Mouse (Mus musculus) small intestine, adult 2 months (tissue): ENCODE data around the gene Cpn1.

Experiments used
- CTCF ChIP-seq: fragments of 200-500 bp; IDR thresholded peaks from 2 replicates; pipeline ENCODE4 v1.5.1; 2012; ENCODE audit warnings: low read depth, mild to moderate bottlenecking, control low read depth, inconsistent platforms, low read length, moderate library complexity, mixed read lengths; ENCODE audit not compliant: insufficient replicate concordance, insufficient read length; ENCODE audit errors: extremely low read depth
- POLR2A ChIP-seq: fragments of 200-500 bp; IDR thresholded peaks from 2 replicates; pipeline ENCODE4 v1.6.1; 2012; ENCODE audit warnings: low read depth, mild to moderate bottlenecking, control low read depth, inconsistent platforms, low read length, moderate library complexity

DNA sequence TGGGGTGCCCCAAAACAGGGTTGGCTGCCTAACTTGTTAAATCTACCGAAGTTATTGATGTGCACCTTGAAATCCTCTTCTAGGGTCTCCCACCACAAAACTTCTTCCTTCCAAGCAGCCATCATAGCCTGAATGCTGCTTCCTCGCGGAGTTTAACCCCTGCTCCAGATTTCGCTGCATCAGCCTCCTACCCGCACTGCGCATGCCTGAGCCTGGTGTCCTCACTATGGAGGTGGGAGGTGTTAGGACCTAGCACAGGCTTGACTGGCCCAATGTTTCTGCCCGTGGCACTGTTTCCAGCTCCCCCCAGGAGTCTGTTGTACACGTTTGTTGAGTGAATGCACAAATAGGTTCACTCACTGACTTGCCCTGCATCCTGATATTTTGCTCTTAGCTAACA lies 4.0 kb upstream of the Cpn1 start:
- no peak for TF ChIP-seq CTCF
- TF ChIP-seq POLR2A = no peak
